Mouse (Mus musculus) erythroblast, embryonic 14.5 days (primary cell): Measurements from ENCODE around the gene Vmn1r114. TPM values are rescaled to one million over a fixed set of nuclear protein-coding genes. Genes with fewer than 3 reads are reported as not detected.
"Not testable (repeated sequence)": the region's sequence is repeated elsewhere in the genome, so short reads cannot be mapped to it uniquely, and the experiment has no call there.

Source experiments
- H3K27me3 ChIP-seq: 2 replicates; pipeline ENCODE4 v1.6.1; 2012; ENCODE audit warnings: inconsistent platforms; ENCODE audit not compliant: control insufficient read depth
- H3K36me3 ChIP-seq: 2 replicates; pipeline ENCODE4 v1.6.1; 2012; ENCODE audit warnings: mild to moderate bottlenecking, inconsistent platforms; ENCODE audit not compliant: control insufficient read depth
- H3K4me1 ChIP-seq: 2 replicates; pipeline ENCODE4 v1.6.1; 2012; ENCODE audit warnings: inconsistent platforms; ENCODE audit not compliant: control insufficient read depth
- H3K4me3 ChIP-seq: replicated peaks from 2 replicates; pipeline ENCODE3; 2012; ENCODE audit warnings: moderate library complexity, mild to moderate bottlenecking, inconsistent platforms
- H3K9me3 ChIP-seq: 2 replicates; pipeline ENCODE4 v1.6.1; 2012; ENCODE audit warnings: low read length, inconsistent platforms, mixed read lengths; ENCODE audit not compliant: control insufficient read depth
- polyA plus RNA-seq: library from polyadenylated mRNA; stranded (reverse); fragments of >175 nt; gene quantifications from 2 replicates; pipeline ENCODE4 v1.2.3, GENCODE M21; 2012

Gene Vmn1r114
- polyA plus RNA-seq = not detected in 2 replicates

GRCm38 (mm10) chr7:20812086-20812485, at the start of gene Vmn1r114:
Vmn1r114 (minus strand) TSS chr7:20812186.
- not testable (repeated sequence) for H3K4me1 ChIP-seq, H3K36me3 ChIP-seq, H3K27me3 ChIP-seq, H3K4me3 ChIP-seq, H3K9me3 ChIP-seq

GRCm38 (mm10) chr7:20844885-20845284, 32.9 kb upstream of the Vmn1r114 start, which contains the start of gene Vmn1r115:
Vmn1r115 (minus strand) TSS chr7:20844985.
- not testable (repeated sequence) for H3K27me3 ChIP-seq, H3K4me1 ChIP-seq, H3K4me3 ChIP-seq, H3K9me3 ChIP-seq, H3K36me3 ChIP-seq

GRCm38 (mm10) chr7:20786985-20787384, 25.0 kb downstream of the Vmn1r114 start, which contains the start of gene Vmn1r113:
Vmn1r113 (plus strand) TSS chr7:20787285.
- H3K27me3 ChIP-seq, H3K9me3 ChIP-seq, H3K4me3 ChIP-seq, H3K4me1 ChIP-seq, H3K36me3 ChIP-seq: not testable (repeated sequence)

GRCm38 (mm10) chr7:20770885-20771284, 41.1 kb downstream of the Vmn1r114 start, which contains the start of gene Vmn1r112:
Vmn1r112 (plus strand) TSS chr7:20771185.
- not testable (repeated sequence) for H3K27me3 ChIP-seq, H3K36me3 ChIP-seq, H3K4me1 ChIP-seq, H3K9me3 ChIP-seq, H3K4me3 ChIP-seq

Other genes with a start within 250 kb of the Vmn1r114 start
- gene Gm4141, start 235.9 kb downstream of the Vmn1r114 start, polyA plus RNA-seq = not detected in 2 replicates
- not detected in 2 replicates for gene Gm4513, start 213.2 kb downstream of the Vmn1r114 start, polyA plus RNA-seq
- not detected in 2 replicates for gene Vmn1r107, start 143.3 kb downstream of the Vmn1r114 start, polyA plus RNA-seq
- gene Vmn1r111, start 109.0 kb downstream of the Vmn1r114 start, polyA plus RNA-seq = not detected in 2 replicates
- not detected in 2 replicates for gene Gm10668, start 81.6 kb downstream of the Vmn1r114 start, polyA plus RNA-seq
- gene Vmn1r112, start 41.0 kb downstream of the Vmn1r114 start, polyA plus RNA-seq = not detected in 2 replicates
- not detected in 2 replicates for gene Vmn1r113, start 24.9 kb downstream of the Vmn1r114 start, polyA plus RNA-seq
- not detected in 2 replicates for gene Vmn1r115, start 32.8 kb upstream of the Vmn1r114 start, polyA plus RNA-seq
- gene Vmn1r116, start 60.1 kb upstream of the Vmn1r114 start, polyA plus RNA-seq = not detected in 2 replicates
- gene Vmn1r117, start 71.9 kb upstream of the Vmn1r114 start, polyA plus RNA-seq = not detected in 2 replicates
- not detected in 2 replicates for gene Vmn1r118, start 100.2 kb upstream of the Vmn1r114 start, polyA plus RNA-seq
- gene Vmn1r119, start 200.3 kb upstream of the Vmn1r114 start, polyA plus RNA-seq = not detected in 2 replicates
- gene Vmn1r120, start 241.6 kb upstream of the Vmn1r114 start, polyA plus RNA-seq = not detected in 2 replicates